Comparison of ENCODE assay signal across 9 mouse cellular contexts in the genomic region with DNA sequence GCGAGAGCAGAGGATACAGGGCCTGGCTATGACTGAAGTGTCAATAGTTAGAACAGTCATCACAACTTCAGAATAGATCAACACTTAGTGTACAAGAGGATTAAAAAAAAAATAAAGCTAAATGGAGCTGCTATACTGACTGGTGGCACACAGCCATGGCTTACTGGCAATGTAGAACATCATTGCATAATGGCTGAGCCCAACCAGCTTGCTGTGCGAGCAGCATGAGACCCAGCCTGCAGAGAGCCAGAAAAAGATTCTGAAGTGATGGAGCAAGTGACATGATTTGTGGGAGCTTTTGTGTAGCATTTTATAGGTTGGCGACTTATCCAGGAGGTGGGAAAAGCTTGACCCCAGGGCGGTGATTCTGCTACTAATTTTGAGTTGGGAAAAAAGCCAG.
DNase-seq lines count a peak whose midpoint lies in the region; ATAC-seq and TF ChIP-seq lines count a peak whose summit lies in the region.
"Had no signal": no experiment of that assay in that cellular context is flagged by ENCODE, and none has a peak within 500 bp of the region (broad histone marks: within the 10 kb centered on the region; RNA-seq: fewer than 3 reads in every experiment).

No protein-coding gene starts in this region.

- H3K4me1 ChIP-seq in intestine, embryonic 14.5 days (replicated peaks; ENCODE audit: control insufficient read depth, insufficient read depth, low read length): no peaks in the 10 kb centered on the region
- no peaks in the 10 kb centered on the region for H3K4me1 ChIP-seq in intestine, postnatal 0 days (replicated peaks; ENCODE audit: control insufficient read depth, insufficient read depth, low read length)
- H3K4me1 ChIP-seq in forebrain, postnatal 0 days (ENCODE audit: insufficient read depth): no peaks in the 10 kb centered on the region; the same call in 1 of the 2 replicates

- no peaks in the 10 kb centered on the region for H3K36me3 ChIP-seq in intestine, embryonic 14.5 days (ENCODE audit: control insufficient read depth, insufficient read depth, low read length)
- H3K36me3 ChIP-seq in intestine, postnatal 0 days (ENCODE audit: control insufficient read depth, insufficient read depth): no peaks in the 10 kb centered on the region
- no peaks in the 10 kb centered on the region for H3K36me3 ChIP-seq in forebrain, postnatal 0 days (ENCODE audit: insufficient read depth)

- no peak for DNase-seq in intestine, embryonic 14.5 days (ENCODE audit: low spot score)
- peak; percentile 16 for DNase-seq in adrenal gland, postnatal 25 days
- DNase-seq in forebrain, postnatal 0 days: peak; percentile 84
- DNase-seq in kidney, postnatal 10 days: peak; percentile 18
- peak; percentile 18 for DNase-seq in lung, postnatal 25 days (ENCODE audit: low spot score)
- DNase-seq in thymus, postnatal 25 days: no peak

- no peaks in the 10 kb centered on the region for H3K9me3 ChIP-seq in intestine, embryonic 14.5 days (ENCODE audit: control insufficient read depth, low read length)
- no peaks in the 10 kb centered on the region for H3K9me3 ChIP-seq in intestine, postnatal 0 days (ENCODE audit: control insufficient read depth)
- H3K9me3 ChIP-seq in forebrain, postnatal 0 days (ENCODE audit: low read length): no peaks in the 10 kb centered on the region

- TF ChIP-seq CTCF in intestine, postnatal 0 days (IDR thresholded peaks at IDR 0.05; ENCODE audit: low read depth): no peak
- TF ChIP-seq CTCF in forebrain, postnatal 0 days (IDR thresholded peaks at IDR 0.05; ENCODE audit: low read depth): no peak

- 61% methylated on average over 4 of the region's 4 CpGs for WGBS in intestine, embryonic 14.5 days
- 70% methylated on average over 4 of the region's 4 CpGs for WGBS in intestine, postnatal 0 days
- WGBS in forebrain, postnatal 0 days: 26% methylated on average over 4 of the region's 4 CpGs

- H3K4me2 ChIP-seq in intestine, embryonic 14.5 days (ENCODE audit: low read length): no peak overlapping the region
- no peak overlapping the region for H3K4me2 ChIP-seq in intestine, postnatal 0 days (replicated peaks; ENCODE audit: low read depth)
- peak overlapping the region; percentile 17; the same call in 1 of the 2 replicates for H3K4me2 ChIP-seq in forebrain, postnatal 0 days (ENCODE audit: low read depth)

- H3K27ac ChIP-seq in intestine, embryonic 14.5 days (ENCODE audit: low read depth): 0 out of 2 replicates have a peak overlapping the region, but pooled peaks have one; percentile 25
- no peak overlapping the region for H3K27ac ChIP-seq in intestine, postnatal 0 days (ENCODE audit: low read depth, low read length)
- 0 out of 2 replicates have a peak overlapping the region, but pooled peaks have one; percentile 35 for H3K27ac ChIP-seq in forebrain, postnatal 0 days (ENCODE audit: low read depth, low read length)

- 0 out of 2 replicates have a peak, but pooled peaks have one; percentile 55 for ATAC-seq in intestine, embryonic 14.5 days (replicated peaks; ENCODE audit: low FRiP score, low TSS enrichment, low read depth)
- no peak for ATAC-seq in intestine, postnatal 0 days
- ATAC-seq in forebrain, postnatal 0 days: peak; percentile 93
- ATAC-seq in megakaryocyte progenitor cell, adult 5-6 weeks (replicated peaks; ENCODE audit: poor library complexity): no peak

- H3K27me3 ChIP-seq in intestine, embryonic 14.5 days (replicated peaks; ENCODE audit: control insufficient read depth, insufficient read depth, low read length): no peaks in the 10 kb centered on the region
- H3K27me3 ChIP-seq in intestine, postnatal 0 days (replicated peaks; ENCODE audit: control insufficient read depth, insufficient read depth, low read length): no peaks in the 10 kb centered on the region
- H3K27me3 ChIP-seq in forebrain, postnatal 0 days (ENCODE audit: insufficient read depth, low read length): no peaks in the 10 kb centered on the region

- no peak overlapping the region for H3K9ac ChIP-seq in intestine, embryonic 14.5 days (ENCODE audit: low read length)
- no peak overlapping the region for H3K9ac ChIP-seq in intestine, postnatal 0 days (ENCODE audit: low read depth, low read length)
- no peak overlapping the region for H3K9ac ChIP-seq in forebrain, postnatal 0 days

- no peak overlapping the region for H3K4me3 ChIP-seq in intestine, embryonic 14.5 days (ENCODE audit: low read depth, low read length)
- no peak overlapping the region for H3K4me3 ChIP-seq in intestine, postnatal 0 days (ENCODE audit: low read depth, low read length)
- H3K4me3 ChIP-seq in forebrain, postnatal 0 days (ENCODE audit: low read depth, low read length): no peak overlapping the region
- H3K4me3 ChIP-seq: myocyte had no signal

Comparison
In these comparisons a context has a peak if more than half of its experiments do, and no peak if none do; other contexts are left out.
1. ATAC-seq: peak in intestine, embryonic 14.5 days (single experiment) and forebrain, postnatal 0 days (single experiment); none in intestine, postnatal 0 days (single experiment) and megakaryocyte progenitor cell, adult 5-6 weeks (single experiment).
2. DNase-seq: peak in adrenal gland, postnatal 25 days (single experiment), forebrain, postnatal 0 days (single experiment), kidney, postnatal 10 days (single experiment) and lung, postnatal 25 days (single experiment); none in intestine, embryonic 14.5 days (single experiment) and thymus, postnatal 25 days (single experiment).